Mouse (Mus musculus): Measurements from ENCODE around the gene Prss35.

DNA sequence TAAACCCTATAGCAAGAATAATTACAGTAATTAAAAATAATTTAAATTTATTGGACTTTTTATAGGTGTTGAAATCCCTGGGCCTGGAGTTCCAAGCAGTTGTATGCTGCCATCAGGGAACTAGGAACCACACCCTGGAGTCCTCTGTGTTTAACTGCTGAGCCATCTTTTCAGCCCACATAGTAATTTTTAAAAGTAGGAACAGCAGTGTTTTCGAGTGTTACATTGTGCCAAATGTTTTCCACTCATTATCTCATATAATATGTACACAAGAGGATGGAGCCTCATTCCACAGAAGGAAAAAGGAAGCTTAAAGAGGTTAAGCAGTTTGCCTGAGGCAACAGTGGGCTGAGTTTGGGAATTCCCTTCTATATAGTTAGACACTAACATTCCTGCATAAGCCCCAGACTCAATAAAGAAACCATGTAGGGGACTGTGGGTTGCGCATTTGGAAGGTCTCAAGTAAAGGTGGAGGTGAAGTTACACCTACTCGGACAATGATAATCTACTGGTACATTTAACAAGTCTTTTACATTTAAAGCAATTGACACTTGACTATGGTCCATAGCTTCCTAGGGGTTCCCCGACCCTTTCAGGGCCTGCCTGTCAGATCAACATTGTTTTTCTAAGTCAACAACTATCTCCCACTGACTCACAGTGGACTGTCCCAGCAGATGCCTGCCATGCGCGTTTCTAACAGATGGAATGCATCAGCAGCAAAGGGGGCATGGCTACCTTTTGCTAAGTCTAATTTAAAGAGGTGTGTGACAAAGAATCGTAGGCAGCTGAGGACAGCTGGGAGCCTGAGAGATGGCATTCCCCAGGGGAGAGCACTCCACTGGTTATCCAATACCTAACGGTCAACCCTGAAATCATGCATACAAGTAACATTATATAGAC is 19.3 kb downstream of the Prss35 start:
- no peak for TF ChIP-seq CTCF (conservative IDR thresholded peaks at IDR 0.05; ENCODE audit: insufficient read depth, insufficient read length, low read depth, low read length)
- no peak for TF ChIP-seq POLR2A (IDR thresholded peaks at IDR 0.05; ENCODE audit: low read depth, low read length)
